Mouse (Mus musculus) hindbrain, embryonic 15.5 days (tissue): ENCODE results near the gene Slc4a3. TPM values are rescaled to one million over a fixed set of nuclear protein-coding genes. Genes with fewer than 3 reads are reported as not detected.

Experiments
- polyA plus RNA-seq: library from polyadenylated mRNA; unstranded; fragments of >200 nt; fragmentation: Nextera tagmentation; extraction: Ambion mirVana; gene quantifications from 2 replicates; pipeline ENCODE4 v1.2.1, GENCODE M21; 2015

Slc4a3 gene
- polyA plus RNA-seq, 1 experiment from 2014 or later, result 77.2 TPM

Other genes starting within 250 kb of the Slc4a3 start
- 140 and 145 TPM in 2 replicates for gene Dnpep, start 228.3 kb upstream of the Slc4a3 start, polyA plus RNA-seq
- gene Des, start 185.9 kb upstream of the Slc4a3 start, polyA plus RNA-seq, result 1.1 and 1.7 TPM in 2 replicates
- gene Speg, start 171.0 kb upstream of the Slc4a3 start, polyA plus RNA-seq, result 22.4 and 25.0 TPM in 2 replicates
- gene Gmppa, start 110.3 kb upstream of the Slc4a3 start, polyA plus RNA-seq, result 73.8 and 79.0 TPM in 2 replicates
- 21.2 and 22.8 TPM in 2 replicates for gene Asic4, start 95.8 kb upstream of the Slc4a3 start, polyA plus RNA-seq
- 46.1 and 53.4 TPM in 2 replicates for gene Chpf, start 67.0 kb upstream of the Slc4a3 start, polyA plus RNA-seq
- 45.2 and 49.9 TPM in 2 replicates for gene Tmem198, start 66.7 kb upstream of the Slc4a3 start, polyA plus RNA-seq
- gene Obsl1, start 39.8 kb upstream of the Slc4a3 start, polyA plus RNA-seq, result 28.1 and 34.9 TPM in 2 replicates
- 17.4 and 22.4 TPM in 2 replicates for gene Inha, start 39.2 kb upstream of the Slc4a3 start, polyA plus RNA-seq
- gene Stk11ip, start 24.7 kb upstream of the Slc4a3 start, polyA plus RNA-seq, result 20.1 and 21.0 TPM in 2 replicates